Mouse (Mus musculus) MN1 (cell line): ENCODE measurements around the gene Crybb1.

Experiments used
- DNase-seq: peaks from one replicate; pipeline ENCODE4 v3.0.0-alpha.2; 2016; ENCODE audit warnings: low spot score

The Crybb1 gene

DNA sequence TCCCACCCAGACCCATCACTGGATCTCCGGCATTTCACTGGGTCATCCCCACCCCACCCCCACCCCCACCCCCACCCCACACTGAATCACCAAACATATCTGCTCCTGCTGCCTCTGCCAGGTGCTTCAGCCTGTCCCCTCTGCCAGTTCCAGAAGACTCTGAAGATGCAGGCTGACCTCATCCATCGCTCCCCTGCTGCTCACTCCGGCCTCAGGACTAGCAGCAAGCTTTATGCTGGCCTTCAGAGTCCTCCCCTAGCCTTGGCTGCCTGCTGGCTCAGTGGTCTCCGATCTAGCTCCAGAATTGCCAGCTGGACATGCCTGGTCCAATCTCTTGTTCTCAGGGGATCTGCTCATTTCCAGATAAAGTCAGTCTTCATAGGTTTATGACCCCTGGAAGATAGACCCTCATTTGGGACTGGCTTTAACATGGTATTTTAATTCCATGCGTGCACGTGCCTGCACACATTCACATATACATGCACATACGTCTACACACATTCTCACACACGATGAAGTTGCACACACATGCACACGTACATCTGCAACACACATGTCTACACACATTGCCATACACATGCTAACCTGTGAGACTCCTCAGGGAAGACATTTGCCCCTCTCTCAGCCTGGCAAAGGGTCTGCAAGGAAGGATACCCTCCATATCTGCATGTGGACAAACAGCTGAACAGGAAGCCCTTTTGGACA, 17.6 kb upstream of the Crybb1 start:
- peak; percentile 75 for DNase-seq

DNA sequence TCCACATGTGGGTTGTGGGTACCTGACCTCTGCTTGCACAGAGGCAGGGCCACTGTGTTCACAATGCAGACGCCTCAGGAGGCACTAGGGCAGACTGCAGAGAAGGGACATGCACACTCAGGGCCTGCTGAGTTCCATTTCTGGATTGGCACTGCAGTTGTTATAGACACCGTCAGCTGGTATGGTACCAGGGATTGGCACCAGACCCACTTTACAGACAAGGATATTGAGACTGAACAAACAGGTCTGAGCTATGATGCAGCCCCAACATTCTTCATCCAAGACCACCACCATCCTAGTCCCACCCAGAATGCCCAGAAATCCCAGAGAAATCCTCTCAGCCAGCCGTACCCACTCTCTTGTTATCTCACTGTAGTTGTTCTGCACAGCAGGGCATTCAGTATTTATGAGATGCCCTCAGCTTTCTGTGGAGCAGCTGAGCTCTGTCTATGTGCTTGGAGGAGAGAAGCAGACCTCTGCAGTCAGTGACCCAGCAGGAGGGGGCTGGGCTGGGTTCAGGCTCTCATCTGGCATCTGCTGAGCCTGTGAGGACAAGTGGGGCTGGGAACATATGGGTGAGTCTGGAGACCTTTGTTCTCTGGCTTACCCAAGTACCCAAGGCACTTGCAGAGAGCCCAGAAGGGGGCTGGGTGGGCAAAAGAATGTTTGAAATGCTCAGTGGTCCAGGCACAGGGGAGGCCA, 16.7 kb upstream of the Crybb1 start:
- DNase-seq, result no peak

DNA sequence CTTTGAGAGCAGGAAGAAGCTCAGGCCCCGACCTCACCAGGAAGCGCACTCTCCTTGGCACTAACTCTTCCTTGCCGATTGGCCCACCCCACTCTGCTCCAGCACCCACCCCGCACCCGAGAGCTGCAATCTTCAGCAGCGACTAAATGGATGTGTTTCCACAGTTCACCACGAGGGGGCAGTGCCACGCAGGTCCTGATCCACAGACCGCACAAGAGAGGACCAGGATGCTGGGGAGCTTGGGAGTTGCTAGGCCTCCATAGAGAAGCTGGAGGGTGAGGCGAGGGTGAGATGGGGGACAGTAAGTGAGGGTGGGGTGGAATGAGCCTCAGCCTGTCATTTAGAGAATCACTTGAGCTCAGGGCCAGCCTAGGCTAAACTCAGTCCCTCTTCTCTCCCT, 14.9 kb upstream of the Crybb1 start:
- peak; percentile 90 for DNase-seq

DNA sequence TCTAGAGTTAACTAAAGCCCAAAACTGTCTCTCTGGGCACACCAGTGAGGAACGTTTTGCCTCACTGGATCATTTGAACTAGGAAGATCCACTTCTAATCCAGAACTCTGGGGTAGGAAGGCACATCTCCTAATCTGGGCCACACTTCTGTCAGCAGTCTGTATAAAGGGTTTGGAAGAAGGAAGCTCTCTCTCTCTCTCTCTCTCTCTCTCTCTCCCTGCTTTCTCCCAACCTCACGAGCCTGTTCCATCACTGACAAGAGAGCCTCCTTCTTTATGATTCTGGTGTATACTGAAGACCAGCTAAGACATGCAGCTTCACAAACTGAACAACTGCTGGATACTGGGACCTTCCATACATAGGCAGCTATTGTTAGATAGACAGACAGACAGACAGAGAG, 13.8 kb upstream of the Crybb1 start:
- no peak for DNase-seq

DNA sequence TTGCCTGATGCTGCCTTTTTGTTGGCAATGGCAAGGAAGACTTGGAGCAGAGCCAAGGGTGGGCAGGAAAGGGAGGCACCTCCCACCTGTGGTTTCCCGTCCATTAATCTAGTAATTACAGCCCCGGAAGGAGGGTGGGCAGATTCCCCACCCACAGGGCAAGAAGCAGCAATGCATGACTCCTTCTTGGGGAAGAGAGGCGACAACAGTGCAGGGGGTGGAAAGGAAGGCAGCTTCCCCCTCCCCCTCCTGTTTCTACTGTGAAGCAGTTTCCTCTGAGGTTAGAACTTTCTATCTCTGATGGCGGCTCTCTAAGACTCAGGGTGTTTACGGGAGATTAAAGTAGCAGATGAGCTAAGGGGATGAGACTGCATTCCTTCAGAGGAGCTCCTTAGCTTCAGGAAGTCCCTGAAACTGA, 13.2 kb upstream of the Crybb1 start:
- no peak for DNase-seq

DNA sequence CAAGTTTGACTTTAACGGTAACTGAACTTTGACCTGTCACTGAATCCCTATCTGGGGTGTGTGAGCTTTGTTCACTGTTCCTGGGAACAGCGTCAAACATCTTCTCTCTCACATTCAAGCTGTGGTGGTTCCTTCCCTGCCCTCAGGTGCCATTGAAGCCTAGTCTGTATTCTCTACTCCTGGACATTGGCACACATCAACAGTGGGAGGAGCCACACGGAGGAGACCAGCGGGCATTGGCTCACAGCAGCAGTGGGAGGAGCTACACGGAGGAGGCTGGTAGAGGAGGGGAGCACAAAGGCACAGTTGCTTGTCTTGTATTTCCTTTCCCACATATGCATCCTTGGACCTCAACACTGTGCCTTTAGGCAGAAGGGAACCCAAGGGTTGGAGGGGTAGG, 12.6 kb upstream of the Crybb1 start:
- DNase-seq, result no peak

DNA sequence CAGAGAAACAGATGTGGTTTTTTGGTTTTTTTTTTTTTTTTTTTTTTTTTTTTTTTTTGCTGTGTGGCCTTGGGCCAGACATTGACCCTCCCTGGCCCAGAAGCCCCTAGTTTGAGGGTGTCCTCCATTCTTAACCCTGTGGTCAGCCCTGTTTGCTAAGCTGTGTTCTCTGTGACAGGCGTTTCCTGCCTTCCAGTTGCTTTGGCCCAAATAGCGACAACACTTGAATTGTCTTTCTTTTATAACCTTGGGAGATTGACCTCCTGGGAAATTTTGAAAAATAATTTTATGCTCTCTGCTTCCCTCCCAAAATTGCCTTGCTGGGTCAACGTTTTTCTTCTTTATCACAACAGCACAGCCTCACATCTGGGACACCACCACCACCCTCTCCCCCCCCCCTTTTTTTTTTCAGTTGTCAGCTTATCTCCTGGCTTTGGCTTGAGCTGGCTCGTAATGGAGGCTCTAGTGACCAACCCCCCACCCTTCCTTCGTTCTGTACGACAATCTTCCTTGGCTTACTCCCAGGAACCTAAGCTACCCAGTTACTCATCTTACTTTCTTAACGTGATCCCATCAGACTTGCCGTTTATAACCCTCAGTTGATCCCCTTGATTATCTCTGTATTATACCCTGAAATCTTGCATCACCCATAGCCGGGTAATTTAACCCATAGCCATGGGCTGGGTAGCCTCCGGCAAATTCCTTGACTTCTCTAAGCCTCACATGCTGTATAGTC, 11.9 kb upstream of the Crybb1 start:
- DNase-seq, result peak; percentile 22

DNA sequence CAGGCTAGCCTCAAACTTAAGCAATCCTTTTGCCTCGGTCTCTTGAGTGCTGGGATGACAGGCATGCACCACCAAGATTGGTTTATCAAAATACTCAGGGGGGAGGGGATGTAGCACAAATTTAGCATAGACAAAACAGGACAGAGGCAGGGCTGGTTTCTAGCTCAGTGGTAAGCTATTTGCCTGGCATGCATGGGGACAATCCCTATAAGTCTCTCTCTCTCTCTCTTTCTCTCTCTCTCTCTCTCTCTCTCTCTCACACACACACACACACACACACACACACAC, 11.4 kb upstream of the Crybb1 start:
- DNase-seq, result no peak

DNA sequence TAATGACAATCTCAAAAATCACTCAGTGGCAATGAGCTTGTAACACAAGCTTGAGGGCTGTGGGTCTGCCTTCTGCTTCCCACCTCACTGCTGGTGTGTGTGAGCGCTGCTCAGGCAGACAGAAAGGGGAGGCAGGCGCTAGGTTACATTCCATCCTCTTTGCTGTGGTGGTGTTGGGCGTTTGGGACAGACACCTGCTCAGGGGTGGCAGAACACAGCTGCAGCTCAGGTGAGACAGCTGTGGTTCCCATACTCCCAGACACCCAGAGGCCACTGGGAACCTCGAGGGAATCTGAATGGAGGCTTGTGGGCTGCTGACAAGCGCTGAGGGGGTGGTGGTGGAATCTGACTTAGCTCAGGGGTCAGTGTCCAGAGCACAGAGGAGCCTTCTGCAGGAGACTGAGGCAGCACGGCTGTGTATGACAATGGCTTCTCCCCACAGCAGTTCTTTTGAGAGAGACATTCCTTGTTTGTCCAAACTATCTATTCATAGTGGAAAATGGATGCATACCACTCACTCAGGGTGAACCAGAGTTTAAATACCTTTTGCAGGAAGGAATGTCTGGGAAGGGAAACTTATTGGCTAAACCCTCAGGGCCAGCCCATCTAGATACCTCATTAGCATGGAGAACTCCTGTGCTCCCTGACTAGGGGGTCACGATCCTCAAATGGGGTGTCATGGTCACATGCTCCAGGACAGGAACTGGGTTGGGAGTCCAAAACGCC, 10.6 kb upstream of the Crybb1 start:
- DNase-seq, result no peak

DNA sequence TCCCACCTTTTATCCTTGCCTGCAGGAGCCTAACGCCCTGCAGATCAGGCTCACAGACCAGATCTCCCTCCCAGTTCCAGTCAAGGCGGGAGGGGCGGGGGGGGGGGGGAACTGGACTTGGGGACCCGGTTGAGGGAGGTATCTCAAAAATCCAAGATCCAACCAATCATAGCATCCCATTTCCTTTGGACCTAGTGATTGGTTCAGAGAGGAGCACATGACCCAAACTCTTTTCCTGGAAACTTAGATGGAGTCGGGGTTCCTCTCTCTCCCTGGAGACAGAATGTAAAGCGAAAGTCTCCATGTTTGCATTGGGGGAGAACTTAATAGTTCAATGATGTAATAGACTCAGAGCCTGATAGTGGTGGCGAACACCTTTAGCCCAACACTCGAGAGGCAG, 8.2 kb upstream of the Crybb1 start:
- DNase-seq, result no peak

DNA sequence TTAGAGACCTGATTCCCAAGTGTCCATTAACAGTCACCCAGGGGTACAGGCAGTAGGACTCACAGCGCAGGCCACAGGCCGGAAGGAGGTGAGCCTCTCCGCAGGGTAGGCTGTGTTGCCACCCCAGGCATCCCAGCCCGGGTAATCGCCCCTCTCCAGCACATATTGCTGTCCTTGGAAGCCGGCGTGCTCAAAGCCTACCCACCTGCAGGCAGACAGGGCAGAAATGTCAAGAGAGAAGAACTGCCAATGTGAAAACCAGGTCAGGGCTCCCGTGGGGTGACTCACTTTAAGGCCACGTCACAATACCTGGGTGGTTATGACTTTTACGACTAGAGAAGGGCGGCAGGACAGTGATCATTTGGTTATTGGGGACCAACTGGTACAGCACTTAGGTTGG, 6.5 kb upstream of the Crybb1 start:
- no peak for DNase-seq

DNA sequence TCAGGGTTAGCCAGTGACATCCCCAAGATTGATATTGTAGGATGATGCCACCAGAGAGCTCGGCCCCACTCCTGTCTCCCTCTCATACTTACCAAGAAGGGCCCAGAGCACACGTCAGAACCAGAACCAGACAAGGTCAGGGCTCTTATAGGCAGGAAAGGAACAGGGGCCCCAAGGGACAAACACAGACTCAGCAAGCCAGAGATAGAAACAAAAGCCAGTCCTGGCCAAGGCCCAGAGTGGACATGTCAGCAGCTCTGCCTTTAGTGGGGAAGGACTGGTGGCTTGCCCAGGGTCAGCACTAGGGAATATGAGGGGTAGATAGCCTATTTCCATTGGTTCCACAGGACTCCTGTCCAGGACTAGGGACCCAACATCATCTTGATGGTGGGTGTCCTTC, 3.2 kb upstream of the Crybb1 start, which contains the start of gene Cryba4:
Gene Cryba4 (minus strand): TSS at position 119 of the 400 bp plus-strand sequence.
- DNase-seq, result no peak

DNA sequence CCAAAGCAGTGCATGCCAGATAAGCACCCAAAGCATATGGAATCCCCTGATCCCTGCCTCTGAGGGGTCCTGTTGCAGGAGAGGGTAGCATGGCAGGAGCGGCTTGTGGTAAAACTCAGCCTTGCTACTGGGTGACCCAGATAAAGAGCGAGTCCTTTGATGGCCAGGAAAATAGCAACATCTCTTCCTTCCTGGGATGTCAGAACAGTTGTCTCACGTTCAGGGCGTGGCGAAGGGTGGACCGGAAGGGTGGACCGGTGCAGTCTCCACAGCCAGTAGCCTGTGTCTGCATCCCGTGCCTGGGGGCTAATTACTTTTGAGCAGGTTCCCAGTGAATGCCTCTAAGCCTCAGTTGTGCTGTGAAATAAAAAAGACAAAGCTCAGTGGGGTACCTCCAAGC, 2.4 kb upstream of the Crybb1 start:
- no peak for DNase-seq

DNA sequence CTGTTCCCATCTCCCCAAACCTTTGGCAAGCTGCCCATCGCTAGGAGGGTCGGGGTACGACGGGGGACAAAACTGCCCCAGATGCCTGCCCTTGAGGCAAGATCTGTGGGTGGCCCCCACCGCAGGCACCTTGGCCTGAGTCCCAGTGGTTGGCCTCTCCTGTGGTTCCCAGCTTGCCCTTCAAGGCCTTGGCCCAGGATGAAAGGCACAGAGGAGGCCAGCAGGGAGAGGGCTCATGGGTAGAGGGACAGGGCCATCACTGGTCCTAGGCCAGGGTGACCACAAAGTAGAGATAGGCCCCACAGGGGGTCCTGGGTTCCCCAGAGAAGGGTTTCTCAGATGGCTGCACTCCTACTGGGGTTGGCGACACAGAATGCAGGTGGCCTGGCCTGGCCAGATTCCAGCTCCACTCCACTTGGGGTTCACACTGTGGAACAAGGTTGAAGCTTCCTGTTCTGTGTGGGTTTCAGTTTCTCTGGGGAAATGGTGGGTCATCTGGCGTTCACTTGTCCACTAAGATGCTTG, 1.3 kb upstream of the Crybb1 start:
- peak; percentile 45 for DNase-seq

DNA sequence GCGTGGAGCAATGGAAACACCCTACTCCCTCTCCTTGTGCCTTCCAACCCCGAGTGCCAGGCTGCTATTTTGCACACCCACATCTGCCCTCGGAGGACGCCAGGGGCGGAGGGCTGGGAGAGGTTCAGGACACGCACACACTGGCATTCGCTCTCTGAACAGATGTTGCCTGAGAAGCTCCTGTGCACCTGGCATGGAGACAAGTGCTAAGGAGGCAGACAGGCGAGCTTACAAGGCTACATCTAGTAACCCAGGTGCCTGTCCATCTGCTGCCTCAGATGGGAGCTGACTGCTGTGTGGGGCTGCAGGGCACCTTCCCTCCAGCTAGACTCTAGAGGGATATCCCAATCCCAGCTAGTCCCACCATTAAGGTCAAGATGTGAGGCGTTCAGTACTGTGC, 842 bp downstream of the Crybb1 start:
- DNase-seq, result no peak

DNA sequence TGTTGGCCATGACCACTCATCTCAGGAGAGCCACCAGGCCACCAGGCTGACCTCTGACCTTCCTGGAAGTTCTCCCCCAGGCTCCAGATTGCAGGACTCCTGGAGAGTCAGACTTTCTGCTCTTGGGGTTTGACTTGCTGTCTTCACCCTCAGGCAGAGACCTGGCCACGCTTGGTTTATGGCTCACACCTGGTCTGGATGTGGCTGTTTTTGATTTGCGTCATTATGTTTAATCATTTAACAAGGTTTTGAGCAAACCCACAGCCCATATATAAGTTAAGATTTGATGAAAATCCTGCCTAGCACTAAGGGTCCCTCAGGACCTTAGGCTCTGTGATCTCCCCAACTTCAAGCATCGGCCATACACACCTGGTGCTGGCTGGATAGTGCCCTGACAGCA, 2.3 kb downstream of the Crybb1 start:
- DNase-seq, result no peak

DNA sequence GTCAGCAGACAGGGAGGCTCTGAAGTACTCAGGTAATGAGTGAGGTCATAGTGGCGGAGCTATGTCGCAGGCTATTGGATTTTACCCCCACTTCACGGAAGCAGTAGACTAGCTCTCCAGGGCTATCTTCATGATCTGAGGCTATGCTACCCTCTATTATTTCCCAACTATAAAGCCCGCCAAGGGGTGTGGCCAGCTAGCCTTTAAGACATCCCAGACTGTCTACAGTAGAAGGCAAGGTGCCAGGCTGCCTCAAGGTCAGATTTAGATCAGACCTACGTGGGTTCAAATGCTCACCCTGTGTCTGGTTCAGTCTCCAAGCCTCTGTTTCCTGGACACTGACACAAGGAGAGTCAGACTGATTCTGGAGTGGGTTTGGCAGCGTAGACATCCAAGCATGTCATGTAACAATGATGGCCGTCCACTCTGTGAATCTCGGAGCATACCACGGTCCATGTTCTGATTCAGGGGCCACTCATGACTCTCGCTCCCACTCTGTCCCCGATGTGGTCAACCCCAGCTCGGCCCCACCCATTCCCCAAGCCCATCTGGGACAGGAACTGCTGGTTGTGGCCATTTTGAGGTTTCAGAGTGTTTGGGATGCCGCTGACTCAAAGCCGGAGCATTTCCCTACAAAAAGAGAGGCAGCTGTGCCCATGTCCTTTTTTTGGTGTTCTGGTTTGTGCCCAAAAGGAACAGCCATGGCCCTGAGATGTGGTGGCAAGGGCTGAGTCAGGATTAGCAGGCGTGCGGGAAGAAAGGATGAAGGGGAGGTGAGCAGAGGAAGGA, 4.4 kb downstream of the Crybb1 start:
- no peak for DNase-seq

DNA sequence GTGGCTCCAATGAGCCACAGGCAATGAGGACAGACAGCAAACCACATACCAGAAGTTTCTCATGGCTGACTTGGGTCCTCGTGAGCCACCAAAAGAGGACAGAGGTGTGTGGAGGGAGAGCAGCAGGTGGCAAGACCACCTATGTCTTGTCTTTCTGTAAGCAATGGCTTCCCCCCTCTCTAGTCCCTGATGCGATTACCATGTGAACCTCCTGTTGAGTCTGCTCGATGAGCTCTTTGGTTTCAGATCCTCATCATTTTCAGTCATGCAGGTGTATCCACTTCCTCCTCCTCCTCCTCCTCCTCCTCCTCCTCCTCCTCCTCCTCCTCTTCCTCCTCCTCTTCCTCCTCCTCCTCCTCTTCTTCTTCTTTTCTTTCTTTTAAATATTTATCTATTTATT, 5.2 kb downstream of the Crybb1 start:
- no peak for DNase-seq

DNA sequence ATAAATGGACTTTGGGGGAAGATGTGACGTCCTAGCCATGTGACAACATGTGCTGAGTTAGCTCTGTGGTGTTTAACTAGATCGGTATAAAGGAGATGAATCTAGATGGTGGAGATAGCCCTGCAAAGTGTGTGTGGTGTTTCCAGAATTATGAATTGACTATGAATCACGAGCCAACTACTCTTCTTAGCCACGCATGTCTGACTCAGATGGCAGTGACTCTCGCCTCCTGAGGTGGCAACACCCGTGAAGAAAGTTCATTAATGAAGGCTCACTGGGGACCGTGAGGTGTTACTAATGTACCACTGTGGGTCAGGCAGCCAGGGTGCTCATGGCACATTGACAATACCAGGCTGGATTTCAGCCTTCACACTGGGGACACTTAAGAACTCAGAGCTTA, 8.5 kb downstream of the Crybb1 start:
- DNase-seq, result no peak

DNA sequence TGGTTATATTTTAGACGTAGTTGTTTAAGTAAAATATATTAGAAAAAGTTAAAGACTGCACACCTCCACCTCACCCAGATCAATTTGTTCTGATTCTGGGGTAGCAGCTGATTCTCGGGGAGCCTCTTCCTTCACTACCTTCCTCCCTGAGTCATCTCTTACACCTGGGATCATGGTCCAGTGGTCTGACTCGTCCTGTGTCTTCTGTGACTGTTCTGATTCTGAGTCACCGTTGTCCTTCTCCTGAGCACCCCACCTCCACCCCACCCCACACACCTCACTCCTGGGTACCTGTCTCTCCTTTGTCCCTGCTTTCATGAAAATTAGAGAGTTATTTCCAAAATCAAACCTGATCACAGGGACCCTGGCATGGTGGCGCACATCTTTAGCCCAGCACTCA, 9.5 kb downstream of the Crybb1 start:
- no peak for DNase-seq

DNA sequence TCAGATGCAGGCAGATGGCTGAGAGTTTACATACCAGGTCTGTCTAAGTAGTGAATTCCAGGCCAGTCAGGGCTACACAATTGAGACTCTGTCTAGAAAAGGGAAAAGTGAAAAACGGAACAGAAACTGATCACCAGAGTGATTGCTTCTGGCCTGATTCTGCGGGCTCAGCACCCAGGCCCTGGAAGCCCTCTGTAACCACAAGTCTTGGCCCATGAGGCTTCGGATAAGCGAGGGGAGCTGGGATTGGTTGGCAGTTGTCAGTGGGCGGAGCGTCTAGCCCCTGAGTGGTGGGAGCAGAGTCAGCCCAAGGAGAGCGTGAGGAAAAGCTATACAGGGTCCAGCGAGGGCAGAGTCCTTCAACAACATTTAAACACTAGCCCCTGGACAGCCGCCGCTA, 9.9 kb downstream of the Crybb1 start:
- DNase-seq, result no peak
